Mouse (Mus musculus) kidney, postnatal 0 days (tissue): ENCODE measurements around the gene Cd86. TPM values are rescaled to one million over a fixed set of nuclear protein-coding genes. Genes with fewer than 3 reads are reported as not detected.

Experiments
- ATAC-seq: fragments of 200-750 bp; cut with Nextera tagmentation; replicated peaks from 2 replicates; pipeline ENCODE4 v1.8.0; 2017; ENCODE audit warnings: low read depth, moderate number of reproducible peaks, moderate TSS enrichment, moderate library complexity; ENCODE audit not compliant: low FRiP score
- DNase-seq: peaks from one replicate; pipeline ENCODE4 v3.0.0-alpha.2; 2016; ENCODE audit warnings: low spot score
- H3K27ac ChIP-seq: fragments of 300-500 bp; sonication (generic); 2 replicates; pipeline ENCODE4 v1.5.1; 2014; ENCODE audit warnings: mild to moderate bottlenecking
- H3K27me3 ChIP-seq: fragments of 300-500 bp; sonication (generic); 2 replicates; pipeline ENCODE4 v1.6.1; 2014; ENCODE audit warnings: low read length, mixed read lengths; ENCODE audit not compliant: insufficient read depth
- H3K36me3 ChIP-seq: fragments of 300-500 bp; sonication (generic); 2 replicates; pipeline ENCODE4 v1.6.1; 2014; ENCODE audit warnings: low read length, mixed read lengths; ENCODE audit not compliant: insufficient read depth
- H3K4me1 ChIP-seq: fragments of 300-500 bp; sonication (generic); replicated peaks from 2 replicates; pipeline ENCODE4 v1.6.1; 2014; ENCODE audit warnings: antibody characterized with exemption, low read length, mixed read lengths; ENCODE audit not compliant: insufficient read depth
- H3K4me2 ChIP-seq: fragments of 300-500 bp; sonication (generic); 2 replicates; pipeline ENCODE4 v1.6.1; 2014; ENCODE audit warnings: mild to moderate bottlenecking, low read length, moderate library complexity, mixed read lengths
- H3K4me3 ChIP-seq: fragments of 300-500 bp; sonication (generic); replicated peaks from 2 replicates; pipeline ENCODE4 v1.5.1; 2014; ENCODE audit warnings: low read depth, low read length
- H3K9ac ChIP-seq: fragments of 300-500 bp; sonication (generic); 2 replicates; pipeline ENCODE4 v1.6.1; 2014; ENCODE audit warnings: low read depth, low read length
- H3K9me3 ChIP-seq: fragments of 300-500 bp; sonication (generic); replicated peaks from 2 replicates; pipeline ENCODE4 v1.6.1; 2016; ENCODE audit warnings: low read length, inconsistent platforms, mixed read lengths
- CTCF ChIP-seq: IDR thresholded peaks from 2 replicates; pipeline ENCODE4 v1.5.1; 2016; ENCODE audit warnings: antibody characterized with exemption, low read depth, mild to moderate bottlenecking, moderate library complexity
- WGBS: fragments of 180-500 bp; shearing (Covaris S2); extraction: QIAGEN DNeasy Blood & Tissue Kit; methylation state at CpG from one replicate; pipeline ENCODE4 v1.1.7; 2014; 5-methylcytosine and 5-hydroxymethylcytosine counted together
- polyA plus RNA-seq: library from polyadenylated mRNA; unstranded; fragments of >200 nt; fragmentation: Nextera tagmentation; extraction: Ambion mirVana; gene quantifications from 2 replicates; pipeline ENCODE4 v1.2.1, GENCODE M21; 2015

Gene Cd86
- polyA plus RNA-seq, 1 experiment from 2014 or later, result 1.4 TPM

DNA sequence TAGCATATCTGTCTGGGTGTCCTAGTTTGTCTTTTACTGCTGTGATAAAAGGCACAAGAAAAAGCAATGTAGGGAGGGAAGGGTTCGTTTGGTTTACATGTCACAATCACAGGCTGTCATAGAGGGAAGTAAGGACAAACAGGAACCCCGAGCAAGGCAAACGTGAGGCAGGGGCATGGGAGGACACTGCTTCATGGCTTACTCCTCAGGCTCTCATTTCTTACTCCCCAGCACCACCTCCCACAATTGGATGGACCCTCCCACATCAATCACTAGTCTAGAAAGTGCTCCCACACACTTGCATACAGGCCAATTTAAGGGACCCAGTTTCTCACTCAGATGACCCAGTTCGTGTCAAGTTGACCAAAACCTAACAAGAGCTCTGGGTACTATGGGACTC is 29.1 kb downstream of the Cd86 start:
- no peaks in the 10 kb centered on the region for H3K36me3 ChIP-seq
- H3K27ac ChIP-seq, result no peak overlapping the region
- H3K27me3 ChIP-seq, result no peaks in the 10 kb centered on the region
- no peaks in the 10 kb centered on the region for H3K9me3 ChIP-seq
- no peak overlapping the region for H3K4me3 ChIP-seq
- H3K4me1 ChIP-seq, result no peaks in the 10 kb centered on the region
- 38% methylated on average over 4 of the region's 4 CpGs for WGBS
- no peak overlapping the region for H3K9ac ChIP-seq
- ATAC-seq, result no peak
- no peak for DNase-seq
- no peak for TF ChIP-seq CTCF
- H3K4me2 ChIP-seq, result no peak overlapping the region

DNA sequence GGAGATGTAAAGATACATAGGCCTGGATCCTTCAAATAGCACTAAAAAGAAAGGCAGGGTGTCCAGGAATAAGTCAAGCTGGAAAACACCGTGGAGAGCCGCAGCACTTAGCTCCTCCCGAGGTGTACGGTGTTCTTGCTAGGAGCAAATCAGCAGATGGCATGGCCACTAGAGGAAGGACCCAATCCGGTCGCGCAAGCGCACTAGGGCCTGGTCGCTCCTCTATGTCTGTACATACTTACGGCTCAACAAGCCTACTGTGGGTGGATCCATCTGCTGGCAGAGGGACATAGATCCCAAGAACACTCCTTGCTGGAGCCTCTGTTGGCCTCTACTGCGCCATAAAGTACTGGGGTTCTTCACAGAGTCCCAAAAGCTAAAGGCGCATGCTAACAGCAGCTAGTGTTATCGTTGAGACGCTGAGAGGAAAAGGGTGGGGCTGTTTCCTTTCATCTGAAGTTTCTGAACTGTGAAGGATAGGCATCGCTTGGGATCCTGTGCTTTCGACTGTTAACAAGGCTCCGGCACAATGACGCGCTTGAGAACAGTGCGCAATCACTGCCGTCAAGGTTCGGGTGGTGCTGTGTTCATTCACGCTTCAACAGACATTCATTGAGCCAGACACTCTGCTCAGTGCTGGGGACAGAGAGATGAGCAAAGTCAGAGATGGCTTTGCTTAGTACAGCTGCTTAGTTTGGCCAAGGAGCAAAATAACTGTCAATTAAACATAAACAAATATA is 30.7 kb downstream of the Cd86 start:
- no peak for TF ChIP-seq CTCF
- no peak for DNase-seq

DNA sequence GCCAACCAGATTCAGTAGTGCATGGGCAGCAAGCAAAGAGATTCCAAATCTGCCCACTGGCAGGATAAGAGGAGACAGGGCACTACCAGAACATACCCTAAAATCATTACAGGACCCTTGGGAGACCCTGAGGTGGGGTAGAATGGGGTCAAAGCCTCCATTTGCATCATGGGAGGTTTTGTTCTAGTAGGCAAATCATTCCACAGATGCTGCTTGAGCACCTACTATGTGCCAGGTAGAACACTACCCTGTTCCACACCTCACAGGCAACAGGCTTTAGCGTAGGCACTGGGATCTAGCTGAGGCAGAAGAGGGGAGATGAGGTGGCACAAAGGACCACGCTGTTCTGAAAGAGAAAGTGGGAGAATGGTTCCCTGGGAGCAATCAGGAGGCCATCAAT is 31.5 kb downstream of the Cd86 start:
- no peak for TF ChIP-seq CTCF
- no peaks in the 10 kb centered on the region for H3K4me1 ChIP-seq
- DNase-seq, result no peak
- no peaks in the 10 kb centered on the region for H3K36me3 ChIP-seq
- no peak overlapping the region for H3K27ac ChIP-seq
- no peak overlapping the region for H3K9ac ChIP-seq
- no peak for ATAC-seq
- H3K4me3 ChIP-seq, result no peak overlapping the region
- WGBS, result 90% methylated on average over 2 of the region's 2 CpGs
- H3K27me3 ChIP-seq, result no peaks in the 10 kb centered on the region
- H3K4me2 ChIP-seq, result no peak overlapping the region
- no peaks in the 10 kb centered on the region for H3K9me3 ChIP-seq

More for the DNA sequence above, 30.7 kb downstream of the Cd86 start:
- H3K36me3 ChIP-seq, result no peaks in the 10 kb centered on the region
- H3K27ac ChIP-seq, result no peak overlapping the region
- H3K27me3 ChIP-seq, result no peaks in the 10 kb centered on the region
- no peak overlapping the region for H3K4me2 ChIP-seq
- no peak overlapping the region for H3K4me3 ChIP-seq
- ATAC-seq, result no peak
- H3K4me1 ChIP-seq, result no peaks in the 10 kb centered on the region
- 78% methylated on average over 23 of the region's 23 CpGs for WGBS
- H3K9me3 ChIP-seq, result no peaks in the 10 kb centered on the region
- H3K9ac ChIP-seq, result no peak overlapping the region

DNA sequence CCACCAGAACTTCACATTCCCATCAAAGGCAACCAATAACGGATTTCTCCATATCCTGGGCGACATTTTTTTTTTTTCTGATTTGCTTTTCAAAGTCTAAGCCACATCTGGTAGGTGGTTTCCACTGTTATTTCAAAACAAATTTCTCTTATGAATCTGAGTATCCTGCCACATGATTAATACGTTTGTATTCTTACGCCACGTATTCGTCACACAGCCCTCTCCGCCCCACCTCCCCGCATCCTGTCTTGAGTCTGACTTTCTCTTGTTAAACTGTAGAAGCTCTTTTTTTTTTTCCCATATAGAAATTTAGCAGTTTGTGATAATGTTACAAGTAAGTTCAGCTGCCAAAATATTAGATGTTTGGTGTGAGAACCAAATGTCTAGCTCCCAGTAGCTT is 33.7 kb downstream of the Cd86 start:
- H3K36me3 ChIP-seq, result no peaks in the 10 kb centered on the region
- H3K9ac ChIP-seq, result no peak overlapping the region
- no peaks in the 10 kb centered on the region for H3K4me1 ChIP-seq
- no peak overlapping the region for H3K4me3 ChIP-seq
- no peak overlapping the region for H3K27ac ChIP-seq
- no peak for TF ChIP-seq CTCF
- no peak overlapping the region for H3K4me2 ChIP-seq
- DNase-seq, result no peak
- 87% methylated on average over 8 of the region's 8 CpGs for WGBS
- no peaks in the 10 kb centered on the region for H3K27me3 ChIP-seq
- no peaks in the 10 kb centered on the region for H3K9me3 ChIP-seq
- ATAC-seq, result no peak

DNA sequence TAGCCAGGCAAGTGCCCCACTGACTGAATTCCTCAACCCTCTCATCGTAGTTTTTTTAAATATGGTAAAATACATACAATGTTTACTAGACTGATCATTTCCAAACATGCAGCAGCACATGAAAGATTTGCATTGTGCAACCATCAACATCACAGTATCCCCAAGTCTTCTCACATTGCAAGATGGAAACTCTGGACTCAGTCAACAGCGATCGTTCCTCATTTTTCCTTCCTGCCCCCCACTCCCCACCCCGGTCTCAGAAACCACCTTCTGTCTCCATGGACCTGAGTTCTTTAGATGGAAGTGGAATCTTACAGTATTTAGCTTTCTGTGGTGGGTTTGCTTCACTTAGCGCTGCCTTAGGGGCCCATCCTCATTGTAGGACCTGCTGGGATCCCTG is 34.3 kb downstream of the Cd86 start:
- Histone ChIP-seq H3K36me3 (no peaks in the 10 kb centered on the region), H3K4me2 (no peak overlapping the region), H3K27me3 (no peaks in the 10 kb centered on the region), H3K4me3 (no peak overlapping the region), H3K9me3 (no peaks in the 10 kb centered on the region), H3K27ac (no peak overlapping the region), H3K4me1 (no peaks in the 10 kb centered on the region), H3K9ac (no peak overlapping the region)
- ATAC-seq (no peak), DNase-seq (no peak)
- 86% methylated on average over 5 of the region's 5 CpGs for WGBS
- TF ChIP-seq CTCF, result no peak

DNA sequence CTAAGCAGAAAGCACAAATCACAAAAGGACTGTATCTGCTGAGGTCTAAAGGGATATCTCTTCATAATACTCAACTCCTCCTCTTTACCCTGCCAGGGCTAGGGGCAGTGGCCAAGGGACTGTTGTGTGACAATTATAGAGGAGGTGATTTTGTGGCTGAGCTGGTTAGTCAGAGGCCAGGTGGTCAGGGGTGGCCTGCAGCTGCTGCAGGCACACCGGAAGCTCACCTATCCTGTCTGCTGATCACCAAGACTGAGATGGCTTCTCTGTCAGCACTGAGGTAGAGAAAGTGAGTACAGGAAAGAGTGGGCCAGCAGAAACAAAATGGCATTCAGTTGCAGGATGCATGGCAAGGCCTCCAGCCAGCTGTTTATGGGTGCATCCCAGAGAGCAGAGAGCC is 38.1 kb downstream of the Cd86 start:
- Histone ChIP-seq H3K27ac (no peak overlapping the region), H3K4me2 (no peak overlapping the region), H3K9ac (no peak overlapping the region), H3K9me3 (no peaks in the 10 kb centered on the region), H3K36me3 (no peaks in the 10 kb centered on the region), H3K4me3 (no peak overlapping the region), H3K27me3 (no peaks in the 10 kb centered on the region), H3K4me1 (no peaks in the 10 kb centered on the region)
- TF ChIP-seq CTCF, result no peak
- 83% methylated on average over 1 of the region's 1 CpGs for WGBS
- ATAC-seq, result no peak
- DNase-seq, result no peak
